Mouse (Mus musculus) heart, postnatal 14 days (tissue): ENCODE results near the gene Dbi. TPM values are rescaled to one million over a fixed set of nuclear protein-coding genes. Genes with fewer than 3 reads are reported as not detected.

ENCODE experiments used
- total RNA-seq, 2 experiments: library from RNA; stranded (reverse); gene quantifications; 2 replicates each; pipeline ENCODE4 v1.2.3; 2021

The Dbi gene
- total RNA-seq, 2 experiments from 2014 or later: 331 to 352 TPM

Other genes with a start within 250 kb of the Dbi start
- gene Tmem177, start 207.9 kb downstream of the Dbi start, total RNA-seq: 1 to 10 TPM; 7.5 to 8.4 TPM
- gene Cfap221, start 123.8 kb downstream of the Dbi start, total RNA-seq: not detected
- under 1 TPM in 1 of 2 experiments, not detected in 1; 0.24 TPM for gene Sctr, start 114.2 kb downstream of the Dbi start, total RNA-seq
- gene Tmem37, start 47.0 kb downstream of the Dbi start, total RNA-seq: 1 to 10 TPM; 5.5 to 6.3 TPM
- 1 to 10 TPM; 5.4 to 5.5 TPM for gene 3110009E18Rik, start 109 bp upstream of the Dbi start, total RNA-seq
- gene Steap3, start 151.6 kb upstream of the Dbi start, total RNA-seq: 10 to 100 TPM; 29.6 to 32.7 TPM
- not detected for gene C1ql2, start 219.5 kb upstream of the Dbi start, total RNA-seq